Mouse (Mus musculus) liver, embryonic 12.5 days (tissue): Measurements from ENCODE around the gene Hesx1. TPM values are rescaled to one million over a fixed set of nuclear protein-coding genes. Genes with fewer than 3 reads are reported as not detected.
"Not testable (repeated sequence)": the region's sequence is repeated elsewhere in the genome, so short reads cannot be mapped to it uniquely, and the experiment has no call there.

Experiments used
- ATAC-seq: fragments of 200-750 bp; cut with Nextera tagmentation; 2 replicates; pipeline ENCODE4 v1.8.0; 2017; ENCODE audit warnings: moderate number of reproducible peaks, mild to moderate bottlenecking, moderate library complexity
- H3K27ac ChIP-seq: fragments of 300-500 bp; sonication (generic); 2 replicates; pipeline ENCODE4 v1.5.1; 2016; ENCODE audit warnings: mild to moderate bottlenecking
- H3K27me3 ChIP-seq: fragments of 300-500 bp; sonication (generic); replicated peaks from 2 replicates; pipeline ENCODE4 v1.6.1; 2016; ENCODE audit warnings: mild to moderate bottlenecking, moderate library complexity
- H3K36me3 ChIP-seq: fragments of 300-500 bp; sonication (generic); 2 replicates; pipeline ENCODE4 v1.6.1; 2016; ENCODE audit warnings: mild to moderate bottlenecking, moderate library complexity
- H3K4me1 ChIP-seq: fragments of 300-500 bp; sonication (generic); 2 replicates; pipeline ENCODE4 v1.6.1; 2016
- H3K4me2 ChIP-seq: fragments of 300-500 bp; sonication (generic); 2 replicates; pipeline ENCODE4 v1.6.1; 2016; ENCODE audit warnings: mild to moderate bottlenecking, moderate library complexity
- H3K4me3 ChIP-seq: fragments of 300-500 bp; sonication (generic); 2 replicates; pipeline ENCODE4 v1.5.1; 2016; ENCODE audit warnings: mild to moderate bottlenecking, moderate library complexity
- H3K9ac ChIP-seq: fragments of 300-500 bp; sonication (generic); 2 replicates; pipeline ENCODE4 v1.6.1; 2016; ENCODE audit warnings: mild to moderate bottlenecking, moderate library complexity
- H3K9me3 ChIP-seq: fragments of 300-500 bp; sonication (generic); replicated peaks from 2 replicates; pipeline ENCODE4 v1.6.1; 2016; ENCODE audit warnings: mild to moderate bottlenecking, moderate library complexity
- WGBS: fragments of 180-500 bp; shearing (Covaris S2); methylation state at CpG from one replicate; pipeline ENCODE4 v1.1.7; 2016; ENCODE audit not compliant: insufficient replicate concordance; 5-methylcytosine and 5-hydroxymethylcytosine counted together
- polyA plus RNA-seq: library from polyadenylated mRNA; unstranded; fragments of >200 nt; fragmentation: Nextera tagmentation; extraction: Ambion mirVana; gene quantifications from 2 replicates; pipeline ENCODE4 v1.2.1, GENCODE M21; 2016

Gene Hesx1
- polyA plus RNA-seq: 16.0 and 16.8 TPM in 2 replicates

- H3K9ac ChIP-seq: no peak within 1 kb of the TSS
Observed at GRCm38 (mm10) chr14:26994211-26994741, at the start of gene Hesx1. Hesx1 (plus strand) TSS chr14:26994416.

GRCm38 (mm10) chr14:26956139-26956538 lies 38.1 kb upstream of the Hesx1 start:
- not testable (repeated sequence) for H3K27me3 ChIP-seq, H3K27ac ChIP-seq, H3K9ac ChIP-seq, H3K4me1 ChIP-seq, H3K4me3 ChIP-seq, H3K4me2 ChIP-seq, H3K9me3 ChIP-seq, ATAC-seq
- peaks cover 18% of the 10 kb centered on the region; the same call in 1 of the 2 replicates for H3K36me3 ChIP-seq
- WGBS: 76% methylated on average over 2 of the region's 2 CpGs

More at GRCm38 (mm10) chr14:26994211-26994741, at the start of gene Hesx1:
- Histone ChIP-seq H3K4me2 (peak within 1 kb of the TSS; percentile 65), H3K4me3 (peak within 1 kb of the TSS; percentile 42), H3K36me3 (no peaks in the 10 kb centered on the region), H3K4me1 (peaks cover 24% of the 10 kb centered on the region), H3K27ac (peak within 1 kb of the TSS; percentile 41; the same call in 1 of the 2 replicates), H3K9me3 (no peaks in the 10 kb centered on the region), H3K27me3 (no peaks in the 10 kb centered on the region)
- whole genome bisulfite sequencing: 2% methylated on average over 16 of the region's 16 CpGs
- ATAC-seq: peak; percentile 77

GRCm38 (mm10) chr14:26960518-26960917 lies 33.7 kb upstream of the Hesx1 start:
- ATAC-seq: no peak
- 69% methylated on average over 1 of the region's 1 CpGs for whole genome bisulfite sequencing
- H3K27ac ChIP-seq: no peak overlapping the region
- H3K9ac ChIP-seq: no peak overlapping the region
- no peaks in the 10 kb centered on the region for H3K9me3 ChIP-seq
- peaks cover 18% of the 10 kb centered on the region for H3K36me3 ChIP-seq
- no peaks in the 10 kb centered on the region for H3K27me3 ChIP-seq
- no peak overlapping the region for H3K4me3 ChIP-seq
- H3K4me2 ChIP-seq: no peak overlapping the region
- no peaks in the 10 kb centered on the region for H3K4me1 ChIP-seq

- no peaks in the 10 kb centered on the region for H3K36me3 ChIP-seq
- no peak for ATAC-seq
- peak overlapping the region; percentile 81; the same call in 1 of the 2 replicates for H3K9ac ChIP-seq
- H3K4me2 ChIP-seq: peak overlapping the region; percentile 99
- 53% methylated on average over 3 of the region's 3 CpGs for WGBS
- no peak overlapping the region for H3K27ac ChIP-seq
- H3K4me3 ChIP-seq: peak overlapping the region; percentile 89
- no peaks in the 10 kb centered on the region; the same call in 1 of the 2 replicates for H3K27me3 ChIP-seq
- peaks cover 27% of the 10 kb centered on the region for H3K4me1 ChIP-seq
- no peaks in the 10 kb centered on the region for H3K9me3 ChIP-seq
Observed at GRCm38 (mm10) chr14:26969164-26969563, 25.1 kb upstream of the Hesx1 start.

- H3K27ac ChIP-seq: peak overlapping the region; percentile 65
- ATAC-seq: peak; percentile 80
- under 1% methylated on average over 62 of the region's 62 CpGs for WGBS
Observed at GRCm38 (mm10) chr14:26969856-26970407, 24.3 kb upstream of the Hesx1 start.

GRCm38 (mm10) chr14:26970439-26970932 lies 23.7 kb upstream of the Hesx1 start:
- H3K9ac ChIP-seq: peak overlapping the region; percentile 81
- WGBS: under 1% methylated on average over 53 of the region's 53 CpGs
- peaks cover 27% of the 10 kb centered on the region for H3K4me1 ChIP-seq
- no peaks in the 10 kb centered on the region for H3K36me3 ChIP-seq
- no peaks in the 10 kb centered on the region for H3K9me3 ChIP-seq
- H3K4me3 ChIP-seq: peak overlapping the region; percentile 89
- peak overlapping the region; percentile 99 for H3K4me2 ChIP-seq
- no peaks in the 10 kb centered on the region; the same call in 1 of the 2 replicates for H3K27me3 ChIP-seq
- peak overlapping the region; percentile 65 for H3K27ac ChIP-seq
- ATAC-seq: peak; percentile 99

More at GRCm38 (mm10) chr14:26969856-26970407, 24.3 kb upstream of the Hesx1 start:
- peak overlapping the region; percentile 89 for H3K4me3 ChIP-seq
- H3K9ac ChIP-seq: peak overlapping the region; percentile 81
- H3K36me3 ChIP-seq: no peaks in the 10 kb centered on the region
- H3K4me2 ChIP-seq: peak overlapping the region; percentile 99
- H3K27me3 ChIP-seq: no peaks in the 10 kb centered on the region; the same call in 1 of the 2 replicates
- no peaks in the 10 kb centered on the region for H3K9me3 ChIP-seq
- H3K4me1 ChIP-seq: peaks cover 27% of the 10 kb centered on the region

GRCm38 (mm10) chr14:26971106-26971789 lies 23.0 kb upstream of the Hesx1 start, which contains the start of gene Appl1:
Appl1 (minus strand) TSS chr14:26971232.
- Histone ChIP-seq H3K4me1 (peaks cover 27% of the 10 kb centered on the region), H3K4me2 (peak within 1 kb of the TSS; percentile 99), H3K9ac (peak within 1 kb of the TSS; percentile 81), H3K36me3 (no peaks in the 10 kb centered on the region), H3K9me3 (no peaks in the 10 kb centered on the region), H3K27me3 (no peaks in the 10 kb centered on the region; the same call in 1 of the 2 replicates), H3K4me3 (peak within 1 kb of the TSS; percentile 89), H3K27ac (peak within 1 kb of the TSS; percentile 65)
- WGBS: 29% methylated on average over 10 of the region's 10 CpGs
- no peak for ATAC-seq

GRCm38 (mm10) chr14:26973089-26973488 lies 21.1 kb upstream of the Hesx1 start:
- Histone ChIP-seq H3K27ac (no peak overlapping the region), H3K27me3 (no peaks in the 10 kb centered on the region; the same call in 1 of the 2 replicates), H3K4me3 (no peak overlapping the region), H3K4me2 (no peak overlapping the region), H3K9ac (no peak overlapping the region), H3K9me3 (no peaks in the 10 kb centered on the region), H3K36me3 (no peaks in the 10 kb centered on the region), H3K4me1 (peaks cover 26% of the 10 kb centered on the region)
- WGBS: 62% methylated on average over 2 of the region's 2 CpGs
- no peak for ATAC-seq

GRCm38 (mm10) chr14:26975490-26975889 lies 18.7 kb upstream of the Hesx1 start:
- Histone ChIP-seq H3K27ac (no peak overlapping the region), H3K4me2 (no peak overlapping the region), H3K9ac (no peak overlapping the region), H3K4me3 (no peak overlapping the region), H3K27me3 (no peaks in the 10 kb centered on the region; the same call in 1 of the 2 replicates), H3K9me3 (no peaks in the 10 kb centered on the region), H3K4me1 (peaks cover 13% of the 10 kb centered on the region; the same call in 1 of the 2 replicates), H3K36me3 (no peaks in the 10 kb centered on the region)
- 83% methylated on average over 3 of the region's 3 CpGs for WGBS
- ATAC-seq: no peak

GRCm38 (mm10) chr14:26976212-26976611 lies 18.0 kb upstream of the Hesx1 start:
- 27% methylated on average over 7 of the region's 7 CpGs for WGBS
- H3K27me3 ChIP-seq: no peaks in the 10 kb centered on the region; the same call in 1 of the 2 replicates

GRCm38 (mm10) chr14:26977500-26977899 lies 16.7 kb upstream of the Hesx1 start:
- 22% methylated on average over 2 of the region's 2 CpGs for WGBS
- H3K27me3 ChIP-seq: no peaks in the 10 kb centered on the region; the same call in 1 of the 2 replicates

More at GRCm38 (mm10) chr14:26976212-26976611, 18.0 kb upstream of the Hesx1 start:
- Histone ChIP-seq H3K36me3 (no peaks in the 10 kb centered on the region), H3K4me1 (peaks cover 7% of the 10 kb centered on the region; the same call in 1 of the 2 replicates), H3K9ac (no peak overlapping the region), H3K4me2 (no peak overlapping the region), H3K9me3 (no peaks in the 10 kb centered on the region), H3K27ac (no peak overlapping the region), H3K4me3 (no peak overlapping the region)
- no peak for ATAC-seq

More at GRCm38 (mm10) chr14:26977500-26977899, 16.7 kb upstream of the Hesx1 start:
- ATAC-seq: no peak
- no peak overlapping the region for H3K27ac ChIP-seq
- H3K36me3 ChIP-seq: no peaks in the 10 kb centered on the region
- H3K4me2 ChIP-seq: no peak overlapping the region
- peaks cover 4% of the 10 kb centered on the region; the same call in 1 of the 2 replicates for H3K4me1 ChIP-seq
- H3K9ac ChIP-seq: no peak overlapping the region
- H3K4me3 ChIP-seq: no peak overlapping the region
- no peaks in the 10 kb centered on the region for H3K9me3 ChIP-seq
